Mouse (Mus musculus): ENCODE results near the gene Map3k14. TPM values are rescaled to one million over a fixed set of nuclear protein-coding genes. Genes with fewer than 3 reads are reported as not detected.

The Map3k14 gene
- polyA plus RNA-seq, 2 experiments = 0.18 to 0.47 TPM

DNA sequence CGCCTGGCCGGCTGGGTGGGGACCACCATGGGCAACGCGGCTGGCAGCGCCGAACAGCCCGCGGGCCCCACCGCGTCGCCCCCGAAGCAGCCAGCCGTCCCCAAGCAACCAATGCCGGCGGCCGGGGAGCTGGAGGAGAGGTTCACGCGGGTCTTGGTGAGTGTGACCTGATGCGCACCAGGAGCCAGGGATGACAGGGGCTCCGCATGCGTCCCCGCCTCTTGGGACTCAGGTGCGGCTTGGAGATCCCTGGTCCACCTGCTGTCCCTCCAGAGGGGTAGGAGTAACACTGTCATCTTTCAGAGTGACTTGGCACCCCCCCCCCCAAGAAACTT lies 96.0 kb downstream of the Map3k14 start:
- peaks cover 26% of the 10 kb centered on the region for H3K27me3 ChIP-seq (ENCODE audit: control insufficient read depth, insufficient read depth, low read length)
- no peaks in the 10 kb centered on the region for H3K9me3 ChIP-seq (ENCODE audit: control insufficient read depth, low read length)
- H3K27ac ChIP-seq = no peak overlapping the region
- peak overlapping the region; percentile 38 to 40 for H3K4me3 ChIP-seq (ENCODE audit: insufficient read depth in 1 of 2, low read depth in 2 of 2, low read length in 2 of 2)
- peak overlapping the region; percentile 47 for H3K4me2 ChIP-seq (ENCODE audit: low read depth)
- no peaks in the 10 kb centered on the region for H3K36me3 ChIP-seq (replicated peaks; ENCODE audit: control insufficient read depth, insufficient read depth, low read depth)
- ATAC-seq (ENCODE audit: insufficient read depth) = no peak
- peaks cover 0 to 11% of the 10 kb centered on the region in 2 experiments; a peak in 2 of 4 replicates for H3K4me1 ChIP-seq (replicated peaks; ENCODE audit: control insufficient read depth in 2 of 2, insufficient read depth in 2 of 2, low read length in 1 of 2)
- DNase-seq (ENCODE audit: low read depth in 3 of 3, low spot score in 3 of 3) = no peak
- TF ChIP-seq EP300 (IDR thresholded peaks at IDR 0.05; ENCODE audit: low read depth) (no peak), CTCF (IDR thresholded peaks at IDR 0.05; ENCODE audit: low read depth) (no peak)
- WGBS (ENCODE audit: insufficient replicate concordance) = 1% methylated on average over 22 of the region's 23 CpGs
- H3K9ac ChIP-seq (replicated peaks) = no peak overlapping the region; the same call in 1 of the 2 replicates

DNA sequence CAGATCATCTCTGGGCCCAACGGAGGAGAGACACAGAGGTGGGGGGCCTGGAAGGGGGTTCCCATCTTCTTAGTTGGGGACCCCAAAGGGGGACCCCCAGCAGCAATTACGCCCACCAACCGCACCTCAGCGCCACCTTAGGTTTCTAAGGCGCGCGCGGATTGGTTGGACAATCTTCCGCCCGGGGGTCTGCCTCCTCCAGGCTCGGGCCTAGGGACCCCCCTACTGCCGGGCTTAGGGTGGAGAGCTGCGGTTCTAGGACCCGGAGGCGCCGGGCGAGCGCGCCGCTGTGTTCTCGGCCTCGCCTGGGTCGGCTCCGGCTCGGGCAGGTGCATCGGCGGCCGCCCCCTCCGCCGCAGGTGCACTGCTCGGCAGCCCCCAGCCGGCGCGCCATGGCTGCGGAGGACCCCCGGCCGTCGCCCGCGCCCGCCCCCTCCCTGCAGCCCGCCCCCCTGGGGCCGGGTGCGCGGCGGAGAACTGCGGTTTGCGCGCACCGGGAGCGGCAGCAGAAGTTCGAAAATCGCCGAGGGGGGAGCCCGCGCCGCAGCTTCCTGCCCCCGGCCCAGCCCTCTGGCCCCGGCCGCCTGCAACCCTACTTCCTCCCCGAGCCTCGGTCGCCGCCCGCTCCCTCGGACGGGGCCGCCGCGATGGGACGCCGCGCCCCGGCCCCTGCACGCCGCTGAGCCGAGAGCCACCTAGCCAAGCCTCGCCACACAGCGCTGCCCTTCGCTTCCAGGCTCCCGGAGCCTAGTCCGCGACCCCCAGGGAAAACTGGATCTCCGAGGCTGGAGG lies 96.6 kb downstream of the Map3k14 start, which contains the start of gene Fmnl1:
Fmnl1 (plus strand) TSS at position 614 of the 792 bp plus-strand sequence.
- no peak within 1 kb of the TSS; the same call in 1 of the 2 replicates for H3K9ac ChIP-seq (replicated peaks)
- H3K36me3 ChIP-seq (replicated peaks; ENCODE audit: control insufficient read depth, insufficient read depth, low read depth) = no peaks in the 10 kb centered on the region
- peak within 1 kb of the TSS; percentile 38 to 40 for H3K4me3 ChIP-seq (ENCODE audit: insufficient read depth in 1 of 2, low read depth in 2 of 2, low read length in 2 of 2)
- H3K4me2 ChIP-seq (ENCODE audit: low read depth) = peak within 1 kb of the TSS; percentile 47
- no peaks in the 10 kb centered on the region for H3K9me3 ChIP-seq (ENCODE audit: control insufficient read depth, low read length)
- no peak within 1 kb of the TSS for H3K27ac ChIP-seq
- peaks cover 26% of the 10 kb centered on the region for H3K27me3 ChIP-seq (ENCODE audit: control insufficient read depth, insufficient read depth, low read length)
- ATAC-seq (ENCODE audit: insufficient read depth) (no peak), DNase-seq (ENCODE audit: low read depth in 3 of 3, low spot score in 3 of 3) (no peak)
- WGBS (ENCODE audit: insufficient replicate concordance) = 1% methylated on average over 59 of the region's 84 CpGs
- H3K4me1 ChIP-seq (replicated peaks; ENCODE audit: control insufficient read depth in 2 of 2, insufficient read depth in 2 of 2, low read length in 1 of 2) = peaks cover 0 to 9% of the 10 kb centered on the region in 2 experiments; a peak in 2 of 4 replicates
- TF ChIP-seq EP300 (IDR thresholded peaks at IDR 0.05; ENCODE audit: low read depth) (no peak), CTCF (IDR thresholded peaks at IDR 0.05; ENCODE audit: low read depth) (no peak)

DNA sequence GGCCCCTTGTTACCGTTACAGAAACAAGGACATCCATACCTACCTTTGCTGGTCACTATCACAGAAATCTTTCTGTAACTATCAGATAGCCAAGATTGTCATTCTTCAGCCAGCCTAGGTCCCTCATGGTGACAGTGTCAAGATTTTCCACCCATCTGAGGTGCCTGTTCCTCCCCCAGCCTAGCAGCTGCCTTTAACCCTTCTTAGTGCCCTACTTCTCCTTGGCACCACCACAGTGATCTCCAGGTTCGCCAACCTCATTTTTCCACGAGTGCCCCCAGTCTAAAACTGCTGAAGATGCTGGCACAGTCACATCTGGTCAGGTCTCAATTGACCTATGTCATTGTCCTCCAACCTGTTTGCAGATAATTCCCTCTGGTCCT lies 97.2 kb downstream of the Map3k14 start:
- Histone ChIP-seq H3K9me3 (ENCODE audit: control insufficient read depth, low read length) (no peaks in the 10 kb centered on the region), H3K36me3 (replicated peaks; ENCODE audit: control insufficient read depth, insufficient read depth, low read depth) (no peaks in the 10 kb centered on the region), H3K4me2 (ENCODE audit: low read depth) (peak overlapping the region; percentile 47; the same call in 1 of the 2 replicates), H3K4me3 (ENCODE audit: insufficient read depth in 1 of 2, low read depth in 2 of 2, low read length in 2 of 2) (no peak overlapping the region), H3K4me1 (replicated peaks; ENCODE audit: control insufficient read depth in 2 of 2, insufficient read depth in 2 of 2, low read length in 1 of 2) (peaks cover 0 to 7% of the 10 kb centered on the region in 2 experiments; a peak in 2 of 4 replicates), H3K27me3 (ENCODE audit: control insufficient read depth, insufficient read depth, low read length) (peaks cover 26% of the 10 kb centered on the region), H3K27ac (no peak overlapping the region), H3K9ac (replicated peaks) (no peak overlapping the region)
- WGBS (ENCODE audit: insufficient replicate concordance) = 37% methylated on average over 3 of the region's 3 CpGs
- TF ChIP-seq EP300 (IDR thresholded peaks at IDR 0.05; ENCODE audit: low read depth) (no peak), CTCF (IDR thresholded peaks at IDR 0.05; ENCODE audit: low read depth) (no peak)
- no peak for ATAC-seq (ENCODE audit: insufficient read depth)
- no peak for DNase-seq (ENCODE audit: low read depth in 3 of 3, low spot score in 3 of 3)

Other genes starting within 250 kb of the Map3k14 start
- 18.4 and 22.3 TPM in 2 replicates for gene Nmt1, start 239.3 kb downstream of the Map3k14 start, polyA plus RNA-seq (2012; rRNA removed)
- 44.3 and 51.2 TPM in 2 replicates for gene Nmt1, start 239.3 kb downstream of the Map3k14 start, polyA plus RNA-seq (2014; fragmentation: Nextera tagmentation; extraction: Ambion mirVana)
- gene Dcakd, start 239.1 kb downstream of the Map3k14 start, polyA plus RNA-seq (2012; rRNA removed) = 25.1 and 27.8 TPM in 2 replicates
- gene Dcakd, start 239.1 kb downstream of the Map3k14 start, polyA plus RNA-seq (2014; fragmentation: Nextera tagmentation; extraction: Ambion mirVana) = 25.7 and 30.6 TPM in 2 replicates
- 0.31 and 0.36 TPM in 2 replicates for gene Plcd3, start 165.8 kb downstream of the Map3k14 start, polyA plus RNA-seq (2012; rRNA removed)
- 0.06 and 0.29 TPM in 2 replicates for gene Plcd3, start 165.8 kb downstream of the Map3k14 start, polyA plus RNA-seq (2014; fragmentation: Nextera tagmentation; extraction: Ambion mirVana)
- 22.2 and 27.3 TPM in 2 replicates for gene Acbd4, start 165.8 kb downstream of the Map3k14 start, polyA plus RNA-seq (2012; rRNA removed)
- 49.7 and 63.2 TPM in 2 replicates for gene Acbd4, start 165.8 kb downstream of the Map3k14 start, polyA plus RNA-seq (2014; fragmentation: Nextera tagmentation; extraction: Ambion mirVana)
- 8.4 and 11.4 TPM in 2 replicates for gene Hexim1, start 151.2 kb downstream of the Map3k14 start, polyA plus RNA-seq (2012; rRNA removed)
- 2.4 and 2.6 TPM in 2 replicates for gene Hexim1, start 151.2 kb downstream of the Map3k14 start, polyA plus RNA-seq (2014; fragmentation: Nextera tagmentation; extraction: Ambion mirVana)
- 2.2 and 3.5 TPM in 2 replicates for gene Hexim2, start 135.0 kb downstream of the Map3k14 start, polyA plus RNA-seq (2012; rRNA removed)
- 3.4 and 4.4 TPM in 2 replicates for gene Hexim2, start 135.0 kb downstream of the Map3k14 start, polyA plus RNA-seq (2014; fragmentation: Nextera tagmentation; extraction: Ambion mirVana)
- gene Fmnl1, start 96.4 kb downstream of the Map3k14 start, polyA plus RNA-seq (2012; rRNA removed) = 2.3 and 3.5 TPM in 2 replicates
- 2.3 and 3.5 TPM in 2 replicates for gene Fmnl1, start 96.4 kb downstream of the Map3k14 start, polyA plus RNA-seq (2014; fragmentation: Nextera tagmentation; extraction: Ambion mirVana)
- not detected in 2 replicates for gene 1700023F06Rik, start 58.9 kb downstream of the Map3k14 start, polyA plus RNA-seq (2012; rRNA removed)
- gene 1700023F06Rik, start 58.9 kb downstream of the Map3k14 start, polyA plus RNA-seq (2014; fragmentation: Nextera tagmentation; extraction: Ambion mirVana) = not detected in 2 replicates
- gene Spata32, start 49.0 kb downstream of the Map3k14 start, polyA plus RNA-seq (2012; rRNA removed) = not detected in 2 replicates
- 0.13 TPM in 1 of 2 replicates, not detected in the other for gene Spata32, start 49.0 kb downstream of the Map3k14 start, polyA plus RNA-seq (2014; fragmentation: Nextera tagmentation; extraction: Ambion mirVana)
- 2.6 TPM in 2 replicates for gene Arhgap27, start 96.2 kb upstream of the Map3k14 start, polyA plus RNA-seq (2012; rRNA removed)
- gene Arhgap27, start 96.2 kb upstream of the Map3k14 start, polyA plus RNA-seq (2014; fragmentation: Nextera tagmentation; extraction: Ambion mirVana) = 1.4 and 1.5 TPM in 2 replicates
- gene Plekhm1, start 145.2 kb upstream of the Map3k14 start, polyA plus RNA-seq (2012; rRNA removed) = 3.7 TPM in 2 replicates
- 3.3 and 3.9 TPM in 2 replicates for gene Plekhm1, start 145.2 kb upstream of the Map3k14 start, polyA plus RNA-seq (2014; fragmentation: Nextera tagmentation; extraction: Ambion mirVana)
- not detected in 2 replicates for gene Lrrc37a, start 237.1 kb upstream of the Map3k14 start, polyA plus RNA-seq (2012; rRNA removed)
- not detected in 2 replicates for gene Lrrc37a, start 237.1 kb upstream of the Map3k14 start, polyA plus RNA-seq (2014; fragmentation: Nextera tagmentation; extraction: Ambion mirVana)

Data from liver, embryonic 14.5 days (tissue).